Mouse (Mus musculus) forebrain, postnatal 0 days (tissue): ENCODE data around the gene Sec14l1. TPM values are rescaled to one million over a fixed set of nuclear protein-coding genes. Genes with fewer than 3 reads are reported as not detected.

Source experiments
- ATAC-seq: fragments of 200-750 bp; cut with Nextera tagmentation; 2 replicates; pipeline ENCODE4 v1.8.0; 2017; ENCODE audit warnings: mild to moderate bottlenecking, moderate library complexity
- DNase-seq: peaks from one replicate; pipeline ENCODE4 v3.0.0-alpha.2; 2015
- H3K27ac ChIP-seq: fragments of 300-500 bp; sonication (generic); 2 replicates; pipeline ENCODE4 v1.5.1; 2014; ENCODE audit warnings: low read depth, mild to moderate bottlenecking, antibody characterized with exemption, low read length, moderate library complexity, mixed read lengths
- H3K27me3 ChIP-seq: fragments of 300-500 bp; sonication (generic); 2 replicates; pipeline ENCODE4 v1.6.1; 2014; ENCODE audit warnings: mild to moderate bottlenecking, low read length, mixed read lengths; ENCODE audit not compliant: insufficient read depth
- H3K36me3 ChIP-seq: fragments of 300-500 bp; sonication (generic); 2 replicates; pipeline ENCODE4 v1.6.1; 2014; ENCODE audit warnings: mild to moderate bottlenecking, moderate library complexity; ENCODE audit not compliant: insufficient read depth
- H3K4me1 ChIP-seq: fragments of 300-500 bp; sonication (generic); 2 replicates; pipeline ENCODE4 v1.6.1; 2014; ENCODE audit warnings: antibody characterized with exemption; ENCODE audit not compliant: insufficient read depth
- H3K4me2 ChIP-seq: fragments of 300-500 bp; sonication (generic); 2 replicates; pipeline ENCODE4 v1.6.1; 2014; ENCODE audit warnings: low read depth, mild to moderate bottlenecking, moderate library complexity
- H3K4me3 ChIP-seq: fragments of 300-500 bp; sonication (generic); 2 replicates; pipeline ENCODE4 v1.5.1; 2014; ENCODE audit warnings: low read depth, low read length, mixed read lengths
- H3K9ac ChIP-seq: fragments of 300-500 bp; sonication (generic); 2 replicates; pipeline ENCODE4 v1.6.1; 2014; ENCODE audit warnings: mild to moderate bottlenecking
- H3K9me3 ChIP-seq: fragments of 300-500 bp; sonication (generic); 2 replicates; pipeline ENCODE4 v1.6.1; 2016; ENCODE audit warnings: low read length
- CTCF ChIP-seq: sonication (generic); IDR thresholded peaks from 2 replicates; pipeline ENCODE4 v1.5.1; 2016; ENCODE audit warnings: antibody characterized with exemption, control low read depth, low read depth
- WGBS: fragments of 180-500 bp; shearing (Covaris S2); extraction: QIAGEN DNeasy Blood & Tissue Kit; methylation state at CpG from one replicate; pipeline ENCODE4 v1.1.7; 2014; 5-methylcytosine and 5-hydroxymethylcytosine counted together
- polyA plus RNA-seq: library from polyadenylated mRNA; unstranded; fragments of >200 nt; fragmentation: Nextera tagmentation; extraction: Ambion mirVana; gene quantifications from 2 replicates; pipeline ENCODE4 v1.2.1, GENCODE M21; 2015
- total RNA-seq: library from RNA; depleted of rRNA; stranded (reverse); fragments of >200 nt; gene quantifications from 2 replicates; pipeline ENCODE4 v1.2.3, GENCODE M21; 2014

Sec14l1 gene
- total and polyA plus RNA-seq, 2 experiments from 2014 or later, result 65.1 to 81.3 TPM

GRCm38 (mm10) chr11:117111967-117112648 lies 2.9 kb upstream of the Sec14l1 start:
- Histone ChIP-seq H3K9ac (no peak overlapping the region), H3K27me3 (no peaks in the 10 kb centered on the region), H3K4me1 (peaks cover 14% of the 10 kb centered on the region), H3K36me3 (0 out of 2 replicates have a peak, but pooled peaks cover under 1% of the 10 kb centered on the region), H3K4me3 (no peak overlapping the region), H3K27ac (no peak overlapping the region), H3K4me2 (no peak overlapping the region), H3K9me3 (no peaks in the 10 kb centered on the region)
- no peak for TF ChIP-seq CTCF
- WGBS, result 84% methylated on average over 11 of the region's 11 CpGs
- DNase-seq (no peak), ATAC-seq (no peak)

- H3K4me2 ChIP-seq, result no peak overlapping the region
- no peaks in the 10 kb centered on the region for H3K27me3 ChIP-seq
- no peaks in the 10 kb centered on the region for H3K9me3 ChIP-seq
- H3K4me1 ChIP-seq, result peaks cover 19% of the 10 kb centered on the region
- 59% methylated on average over 3 of the region's 3 CpGs for WGBS
- no peak overlapping the region for H3K4me3 ChIP-seq
- H3K9ac ChIP-seq, result no peak overlapping the region
- ATAC-seq, result no peak
- H3K27ac ChIP-seq, result no peak overlapping the region
- TF ChIP-seq CTCF, result no peak
- peaks cover 4% of the 10 kb centered on the region for H3K36me3 ChIP-seq
- no peak for DNase-seq
These were observed 2.3 kb upstream of the Sec14l1 start for GRCm38 (mm10) chr11:117112649-117113051.

- H3K27ac ChIP-seq, result no peak overlapping the region
- DNase-seq (no peak), ATAC-seq (no peak)
- H3K9me3 ChIP-seq, result no peaks in the 10 kb centered on the region
- no peak overlapping the region for H3K9ac ChIP-seq
- no peak overlapping the region for H3K4me3 ChIP-seq
- peaks cover 25% of the 10 kb centered on the region for H3K4me1 ChIP-seq
- H3K36me3 ChIP-seq, result peaks cover 8% of the 10 kb centered on the region
- peak; percentile 48 for TF ChIP-seq CTCF
- no peaks in the 10 kb centered on the region for H3K27me3 ChIP-seq
- H3K4me2 ChIP-seq, result no peak overlapping the region
- WGBS, result 94% methylated on average over 5 of the region's 5 CpGs
These were observed 1.6 kb upstream of the Sec14l1 start for GRCm38 (mm10) chr11:117113377-117113776.

DNA sequence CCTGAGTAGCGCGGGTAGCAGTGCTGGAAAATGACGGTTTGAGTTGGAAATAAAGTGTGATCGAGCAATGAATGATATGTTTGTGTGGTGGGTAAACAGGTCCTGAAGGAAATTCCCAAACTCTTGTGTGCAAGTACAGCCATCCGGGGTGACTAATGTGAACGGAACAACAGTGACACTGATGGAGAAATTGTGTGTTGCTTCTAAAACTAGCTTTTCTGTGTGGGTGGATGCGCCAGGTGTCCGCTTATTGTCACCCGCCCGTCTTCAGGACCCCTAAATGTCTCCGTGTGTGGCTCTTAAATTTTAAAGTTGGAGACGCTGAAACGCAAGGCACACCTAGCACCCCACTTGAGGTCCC lies 757 bp upstream of the Sec14l1 start:
- no peak for DNase-seq

DNA sequence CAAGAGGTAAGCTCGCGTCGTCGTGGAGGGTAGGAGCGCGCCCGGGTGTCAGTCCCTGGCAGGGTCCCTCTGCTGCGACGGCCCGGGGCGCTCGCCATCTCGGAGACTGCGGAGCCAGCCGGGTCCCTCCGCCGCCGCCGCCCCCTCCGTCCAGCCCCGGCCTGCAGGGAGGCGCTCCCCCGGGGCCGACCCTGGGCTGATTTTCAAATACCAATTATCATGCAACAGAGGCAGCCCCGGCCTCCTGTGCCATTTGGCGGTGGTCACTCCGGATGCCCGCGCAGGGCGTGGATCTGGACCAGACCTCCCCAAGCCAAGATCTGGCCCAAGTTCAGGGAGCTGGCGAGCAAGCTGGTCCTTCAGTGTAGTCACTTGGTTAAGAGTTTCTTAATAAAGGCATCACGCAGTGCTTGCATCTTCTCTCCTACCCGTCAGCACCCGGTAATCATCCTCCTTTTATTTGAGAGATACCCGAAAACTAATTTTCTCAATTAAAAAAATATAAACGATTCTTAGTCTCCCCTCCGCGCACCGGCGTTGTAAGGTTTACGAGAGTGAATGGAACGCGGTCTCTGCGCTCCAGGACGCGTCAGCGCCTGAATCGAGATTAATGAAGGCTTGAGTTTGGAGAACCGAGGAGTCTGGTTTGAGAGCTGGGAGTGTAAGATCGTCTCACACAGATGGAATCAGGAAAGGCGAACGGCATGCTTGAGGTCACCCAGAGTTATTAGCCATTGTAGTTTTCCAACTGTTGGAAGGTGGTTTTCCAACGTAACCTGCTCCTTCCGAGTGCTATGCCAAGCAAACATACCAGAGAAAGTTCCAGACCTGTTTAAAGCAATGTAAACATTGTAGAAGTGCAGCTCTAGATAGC lies 615 bp downstream of the Sec14l1 start:
- peak overlapping the region; percentile 95 for H3K27ac ChIP-seq
- TF ChIP-seq CTCF, result no peak
- WGBS, result under 1% methylated on average over 53 of the region's 54 CpGs
- H3K4me2 ChIP-seq, result peak overlapping the region; percentile 52
- peaks cover 8% of the 10 kb centered on the region for H3K36me3 ChIP-seq
- peak; percentile 67 for DNase-seq
- H3K4me1 ChIP-seq, result peaks cover 41% of the 10 kb centered on the region
- peak overlapping the region; percentile 91 for H3K4me3 ChIP-seq
- H3K9ac ChIP-seq, result peak overlapping the region; percentile 94
- ATAC-seq, result peak; percentile 66
- H3K27me3 ChIP-seq, result no peaks in the 10 kb centered on the region
- no peaks in the 10 kb centered on the region for H3K9me3 ChIP-seq

More for the DNA sequence above, 757 bp upstream of the Sec14l1 start:
- peak overlapping the region; percentile 95 for H3K27ac ChIP-seq
- peak; percentile 10 for ATAC-seq
- no peaks in the 10 kb centered on the region for H3K27me3 ChIP-seq
- WGBS, result 51% methylated on average over 13 of the region's 13 CpGs
- H3K4me1 ChIP-seq, result peaks cover 31% of the 10 kb centered on the region
- no peaks in the 10 kb centered on the region for H3K9me3 ChIP-seq
- peak overlapping the region; percentile 91 for H3K4me3 ChIP-seq
- peak; percentile 15; the same call in 1 of the 2 replicates for TF ChIP-seq CTCF
- peaks cover 8% of the 10 kb centered on the region for H3K36me3 ChIP-seq
- H3K4me2 ChIP-seq, result peak overlapping the region; percentile 52
- peak overlapping the region; percentile 94 for H3K9ac ChIP-seq

GRCm38 (mm10) chr11:117116350-117117303 lies 1.7 kb downstream of the Sec14l1 start:
- no peak for ATAC-seq
- Histone ChIP-seq H3K9me3 (no peaks in the 10 kb centered on the region), H3K36me3 (peaks cover 8% of the 10 kb centered on the region), H3K4me3 (peak overlapping the region; percentile 91), H3K4me1 (peaks cover 51% of the 10 kb centered on the region), H3K27me3 (no peaks in the 10 kb centered on the region), H3K27ac (no peak overlapping the region; the same call in 1 of the 2 replicates), H3K9ac (peak overlapping the region; percentile 94), H3K4me2 (peak overlapping the region; percentile 52)
- no peak for TF ChIP-seq CTCF
- no peak for DNase-seq
- WGBS, result 45% methylated on average over 18 of the region's 18 CpGs
